Mouse (Mus musculus) c-Kit-positive CD71-positive TER-119-negative erythroid progenitor cells, embryonic 14.5 days (primary cell): ENCODE results near the gene Zc3h12b.
"Not testable (repeated sequence)": the region's sequence is repeated elsewhere in the genome, so short reads cannot be mapped to it uniquely, and the experiment has no call there.

Experiments
- DNase-seq: peaks from one replicate; pipeline ENCODE4 v3.0.0-alpha.2; 2013; ENCODE audit warnings: low read depth

Zc3h12b gene

DNA sequence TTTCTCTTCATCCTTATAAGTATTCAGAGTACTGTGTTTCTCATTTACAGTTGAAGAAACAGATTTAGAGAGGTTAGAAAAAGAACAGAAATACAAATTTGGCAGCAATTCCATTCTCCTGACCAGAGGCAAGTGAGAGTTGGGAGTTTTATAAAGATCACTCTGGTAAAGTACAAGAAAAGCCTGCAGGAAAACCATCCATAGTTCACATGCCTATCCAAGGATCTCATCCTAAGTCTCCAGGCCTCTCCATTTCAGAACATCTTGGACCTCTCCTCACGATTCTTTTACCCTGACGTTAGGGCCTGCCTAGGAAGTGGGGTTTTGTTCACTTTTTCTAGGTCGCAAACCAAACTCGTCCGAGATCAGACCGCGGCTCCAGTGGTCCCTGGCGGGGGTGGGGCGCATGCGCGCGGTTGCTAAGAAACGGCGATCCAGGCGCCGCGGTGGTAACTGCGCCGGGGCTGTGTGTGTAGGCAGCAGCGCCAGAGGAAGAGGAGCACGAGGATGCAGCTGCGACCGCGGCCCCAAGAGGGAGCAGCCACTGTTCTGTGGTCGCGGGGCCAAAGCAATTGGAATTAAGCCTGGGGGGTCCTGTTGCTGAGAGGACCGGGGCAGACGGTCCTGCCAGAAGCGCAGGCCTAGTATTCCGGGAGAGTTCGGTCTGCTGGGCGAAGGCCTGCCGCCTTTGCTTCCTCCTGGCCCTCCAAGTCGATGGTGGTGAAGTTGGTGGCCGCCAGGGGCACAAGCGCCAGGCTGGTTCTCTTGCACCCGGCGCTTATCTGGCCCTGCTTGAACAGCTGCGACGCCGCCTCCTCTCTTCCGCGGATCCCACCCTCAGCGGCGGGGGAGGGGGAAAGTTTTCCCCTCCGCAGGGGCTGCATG lies at the start of gene Zc3h12b:
Gene Zc3h12b, plus strand, starts transcription at position 452 of the 885 bp plus-strand sequence.
- peak; percentile 9 for DNase-seq

DNA sequence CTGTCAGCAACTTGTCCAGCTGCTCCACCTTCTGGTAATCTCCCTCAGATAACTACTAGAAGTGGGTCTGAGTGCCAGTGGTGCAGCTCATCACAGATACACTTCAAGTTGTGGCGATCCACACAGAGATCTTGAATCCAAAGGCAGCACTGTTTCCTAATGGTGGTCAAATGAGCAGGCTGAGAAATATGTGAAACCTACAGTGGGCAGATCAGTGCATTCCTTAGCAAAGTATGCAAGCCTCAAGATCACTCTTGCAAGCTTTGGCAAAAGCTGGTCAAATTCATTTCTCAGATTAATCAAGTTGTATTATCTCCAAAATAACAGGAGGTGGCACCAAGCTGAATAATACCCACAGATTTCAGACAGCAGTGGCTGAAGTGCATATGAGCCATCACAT lies 29.3 kb upstream of the Zc3h12b start:
- no peak for DNase-seq

DNA sequence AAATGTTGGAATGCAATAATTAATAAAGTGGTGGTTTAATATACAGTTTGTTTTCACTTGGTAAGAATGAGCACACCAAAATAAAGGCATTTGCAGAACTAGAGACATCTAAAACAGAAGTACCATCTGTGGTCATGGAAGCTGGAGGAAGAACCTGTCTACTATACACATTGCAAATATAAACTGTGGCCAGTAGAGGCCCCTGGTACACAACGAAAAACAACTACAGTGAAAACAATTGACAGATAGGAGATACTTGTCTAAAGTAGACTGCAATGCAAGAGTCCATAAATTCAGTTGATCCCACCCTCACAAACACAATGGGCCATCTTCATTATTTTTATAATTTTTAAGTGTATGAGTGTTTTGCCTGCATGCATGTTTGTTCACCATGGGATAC lies 24.4 kb upstream of the Zc3h12b start:
- no peak for DNase-seq

DNA sequence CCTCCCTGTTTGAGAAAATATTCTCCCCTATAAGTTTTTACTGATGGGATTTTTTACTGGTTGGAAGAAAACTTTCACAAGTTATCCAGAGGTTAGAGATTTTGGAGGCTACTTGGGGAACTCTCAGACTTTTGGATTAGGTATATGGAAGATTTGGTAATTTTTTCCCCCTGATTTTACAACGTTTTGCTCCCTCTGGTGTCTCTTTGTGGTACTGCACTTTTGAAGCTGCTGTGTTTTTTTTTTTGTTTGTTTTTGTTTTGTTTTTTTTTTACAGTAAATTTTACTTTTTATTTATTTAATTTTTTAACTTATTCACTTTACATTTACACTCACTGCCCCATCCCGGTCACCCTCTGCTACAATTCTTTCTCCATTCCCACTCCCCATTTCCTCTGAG lies 26.8 kb downstream of the Zc3h12b start:
- peak; percentile 9 for DNase-seq

DNA sequence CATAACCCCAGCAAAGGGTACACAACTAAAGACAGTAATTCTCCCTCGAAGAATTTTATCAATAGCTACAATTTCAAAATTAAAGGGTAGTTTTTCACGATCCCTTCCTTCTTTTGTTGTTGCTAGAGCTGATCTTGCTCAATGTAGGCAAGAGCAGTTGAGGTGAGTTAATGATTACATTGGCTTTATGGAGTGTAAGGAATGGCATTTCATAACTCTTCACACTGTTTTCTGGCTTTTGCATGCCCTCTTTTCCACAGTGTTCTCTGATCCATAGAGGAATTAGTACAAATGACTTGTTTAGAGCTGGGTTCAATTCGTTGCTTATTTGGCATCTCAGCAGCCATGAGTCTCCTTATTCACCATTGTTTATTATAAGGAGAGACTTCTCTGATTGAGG lies 84.4 kb downstream of the Zc3h12b start:
- DNase-seq = no peak

DNA sequence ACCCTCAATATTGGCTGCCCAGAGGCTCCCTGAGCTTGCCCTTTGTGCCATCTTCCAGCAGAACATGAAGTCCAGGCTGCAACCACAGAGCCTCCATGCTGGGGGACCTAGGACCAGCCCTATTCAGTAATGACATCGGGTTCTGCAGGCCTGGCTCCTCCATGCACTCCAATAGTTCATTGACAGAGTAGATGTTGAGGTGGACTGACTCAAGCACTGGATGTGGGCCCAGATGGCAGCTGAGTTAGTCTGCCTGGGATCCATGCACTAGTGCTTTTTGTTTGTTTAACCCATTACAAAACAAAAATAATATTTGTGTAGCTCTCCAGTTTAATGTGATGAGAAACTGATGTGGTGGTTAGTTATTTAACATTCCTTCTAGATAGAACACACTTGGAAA lies 90.3 kb downstream of the Zc3h12b start:
- no peak for DNase-seq

DNA sequence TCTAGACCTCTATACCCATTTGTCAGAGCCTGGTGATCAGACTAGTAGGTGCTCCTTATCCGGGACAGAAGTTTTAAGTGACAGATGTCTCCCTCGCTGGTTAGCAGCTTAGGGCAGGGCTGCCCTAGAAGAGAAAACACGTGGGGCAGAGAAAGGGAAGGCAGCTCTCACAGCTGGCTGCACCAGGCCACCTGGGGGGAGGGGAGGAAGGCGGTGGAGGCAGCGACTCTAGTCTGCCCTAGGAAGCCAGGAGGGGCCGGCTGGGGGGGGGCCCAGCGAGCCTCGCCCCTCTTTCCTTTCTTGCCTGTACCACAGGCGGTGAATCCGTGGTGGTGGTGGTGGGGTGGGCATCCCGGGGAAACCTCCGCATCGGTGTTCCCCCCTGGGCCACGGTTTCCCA lies 141.3 kb downstream of the Zc3h12b start:
- no peak for DNase-seq

DNA sequence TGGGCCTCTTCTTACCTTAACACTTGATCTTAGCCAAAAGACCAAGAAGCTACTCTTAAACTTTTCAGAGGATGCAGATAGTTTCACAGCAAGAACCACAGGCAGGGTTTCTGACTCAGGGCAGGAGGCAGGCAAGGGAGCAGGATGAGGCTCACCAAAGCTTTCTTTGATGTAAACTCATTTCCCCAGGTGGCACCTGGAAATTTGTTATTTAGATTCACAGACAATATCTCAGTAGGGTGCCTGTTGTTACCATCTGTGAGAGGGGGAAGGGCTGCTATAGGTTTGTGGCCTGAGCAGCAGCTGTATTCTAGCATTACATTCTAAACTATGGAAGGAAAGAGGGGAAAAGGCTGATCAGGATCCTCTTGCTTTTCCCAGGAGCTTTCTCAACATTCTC lies 169.6 kb downstream of the Zc3h12b start:
- no peak for DNase-seq

DNA sequence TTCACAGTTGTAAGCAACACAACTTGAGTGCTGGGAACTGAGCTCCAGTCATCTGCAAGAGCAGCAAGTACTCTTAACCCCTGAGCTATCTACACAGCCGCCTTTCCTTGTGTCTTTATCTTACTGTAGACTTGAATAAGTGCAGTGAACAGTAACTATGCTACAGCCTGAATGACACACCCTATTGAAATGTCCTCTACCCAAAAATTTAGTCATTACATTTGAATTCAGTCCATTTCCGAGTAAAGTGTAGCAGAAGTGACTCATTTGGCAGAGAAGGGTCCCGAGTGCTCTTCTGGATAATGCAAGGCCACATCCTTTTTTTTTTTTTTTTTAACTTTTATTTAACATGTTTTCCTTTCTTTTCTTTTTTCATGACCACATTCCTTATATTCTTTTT lies 191.2 kb downstream of the Zc3h12b start:
- DNase-seq = no peak

DNA sequence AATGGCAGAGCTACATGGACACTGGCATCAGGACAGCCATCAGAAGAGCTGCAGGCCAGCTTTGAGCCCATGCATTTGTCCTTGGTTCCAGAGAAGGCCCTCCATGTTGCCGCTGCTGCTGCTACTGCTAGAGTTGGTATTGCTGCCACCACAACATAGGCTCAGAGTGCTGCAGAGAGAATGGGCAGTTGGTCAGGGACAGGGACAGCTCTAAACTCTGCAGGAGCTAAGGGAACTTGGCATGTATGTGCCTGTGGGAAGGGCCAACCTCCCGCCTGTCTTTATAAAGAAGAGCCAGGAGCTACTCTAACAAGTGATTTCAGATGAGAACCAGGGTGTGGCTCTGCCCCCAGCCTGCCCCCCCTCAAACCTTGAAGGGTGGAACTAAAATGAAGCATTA lies 224.0 kb downstream of the Zc3h12b start:
- DNase-seq = no peak

DNA sequence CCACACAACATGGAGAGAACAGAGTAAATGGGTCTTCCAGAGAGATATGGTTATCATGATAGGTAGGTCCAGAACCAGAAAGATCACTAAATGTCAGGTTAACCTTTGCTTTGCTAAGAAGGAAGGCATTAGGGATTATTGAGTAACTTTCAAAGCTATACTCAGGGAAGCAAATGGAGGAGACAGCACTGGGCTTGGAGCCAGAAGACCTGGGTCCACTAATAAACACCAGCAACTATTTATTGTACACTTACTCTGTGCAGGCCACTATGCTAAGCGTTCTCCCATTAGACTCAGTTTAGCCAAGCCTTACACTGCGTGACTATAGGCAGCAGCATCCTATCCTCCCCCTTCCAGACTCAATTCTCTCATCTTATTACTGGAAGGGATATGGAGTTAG lies 234.0 kb downstream of the Zc3h12b start:
- no peak for DNase-seq

DNA sequence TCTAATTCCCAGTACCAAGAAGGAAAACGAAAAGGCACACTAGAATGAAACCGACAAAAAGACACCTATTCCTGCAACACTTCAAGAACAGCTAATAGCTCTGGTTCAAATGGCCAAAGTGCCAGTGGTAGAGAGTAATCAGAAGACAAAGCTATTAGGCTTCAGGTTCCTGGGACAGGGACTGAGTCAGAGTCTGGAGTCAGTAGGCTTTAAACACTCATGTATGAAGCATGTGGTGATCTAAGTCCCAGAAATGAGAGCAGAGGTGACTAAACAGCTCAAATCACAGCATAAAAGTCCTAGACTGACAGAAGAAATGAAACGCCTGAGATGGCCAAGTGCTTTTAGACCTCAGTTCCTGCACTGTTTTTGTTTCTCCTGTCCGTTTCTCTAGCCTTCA lies 236.7 kb downstream of the Zc3h12b start:
- no peak for DNase-seq

DNA sequence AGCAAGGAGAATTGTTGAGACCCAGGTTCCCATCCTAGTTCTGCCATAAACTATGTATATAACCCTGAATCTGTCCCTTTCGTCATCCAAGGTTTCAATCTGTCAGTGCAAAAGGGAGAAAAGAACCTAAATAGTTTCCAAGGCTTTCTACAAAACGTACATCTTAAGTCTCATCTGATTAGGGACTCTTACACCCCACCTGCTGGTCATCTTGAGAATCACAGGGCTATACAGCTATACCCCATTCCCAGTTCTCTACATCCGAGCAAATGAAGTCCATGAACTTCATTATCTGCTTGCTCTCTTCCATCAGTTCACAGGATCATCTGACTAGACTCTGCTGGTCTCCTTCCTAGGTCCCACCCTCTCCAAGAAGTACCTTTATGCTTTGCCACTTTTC lies 239.3 kb downstream of the Zc3h12b start:
- no peak for DNase-seq

DNA sequence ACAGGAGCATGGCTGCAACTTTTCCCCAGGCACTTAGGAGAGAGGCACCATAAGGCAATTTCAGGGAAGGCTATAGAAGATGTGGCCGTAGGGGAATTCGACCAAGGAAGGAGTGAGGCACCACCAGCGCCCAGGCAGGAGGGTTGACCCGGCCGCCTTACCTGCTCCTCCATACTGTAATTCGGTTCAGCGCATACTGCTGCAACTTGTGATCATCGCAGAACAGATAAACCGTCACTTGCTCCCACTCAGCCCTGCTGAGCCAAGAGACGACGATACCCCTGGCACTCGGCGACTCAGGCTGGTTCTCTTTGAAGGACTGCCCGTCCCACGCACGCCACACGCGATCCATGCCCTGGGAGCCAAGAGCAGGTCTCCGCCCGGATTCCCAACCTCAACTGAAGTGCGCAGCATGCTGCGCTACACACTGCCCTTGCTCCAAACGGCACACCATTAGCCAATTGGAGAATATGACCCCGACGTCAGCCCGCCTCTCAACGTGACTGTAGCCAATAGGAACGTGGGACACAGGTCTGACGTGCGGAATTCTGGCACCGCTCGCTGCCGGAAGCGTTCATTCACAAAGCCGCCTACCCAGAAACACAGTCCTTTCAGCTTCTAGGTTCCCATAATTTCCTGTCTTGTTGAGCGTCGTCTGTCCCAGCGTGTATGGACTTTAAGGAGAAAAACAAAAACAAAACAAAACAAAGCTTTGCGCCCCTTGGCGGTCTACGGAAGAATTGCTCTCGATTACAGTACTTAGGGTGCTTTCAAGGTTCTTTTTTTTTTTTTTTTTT lies 245.2 kb downstream of the Zc3h12b start, which contains the start of gene Las1l:
Gene Las1l, minus strand, starts transcription at position 466 of the 797 bp plus-strand sequence.
- DNase-seq = peak; percentile 81

DNA sequence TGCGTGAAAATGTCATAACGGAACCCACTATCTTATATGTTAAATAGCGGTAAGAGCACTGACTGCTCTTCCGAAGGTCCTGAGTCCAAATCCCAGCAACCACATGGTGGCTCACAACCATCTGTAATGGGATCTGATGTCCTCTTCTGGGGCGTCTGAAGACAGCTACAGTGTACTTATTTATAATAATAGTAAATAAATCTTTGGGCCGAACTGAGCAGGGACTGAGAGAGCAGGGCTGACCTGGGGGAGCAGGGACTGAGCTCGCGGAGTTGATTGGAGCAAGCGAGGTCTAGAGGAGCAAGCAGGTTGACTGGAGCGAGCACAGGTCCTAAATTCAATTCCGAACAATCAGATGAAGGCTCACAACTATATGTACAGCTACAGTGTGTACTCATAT lies 246.0 kb downstream of the Zc3h12b start:
- not testable (repeated sequence) for DNase-seq

DNA sequence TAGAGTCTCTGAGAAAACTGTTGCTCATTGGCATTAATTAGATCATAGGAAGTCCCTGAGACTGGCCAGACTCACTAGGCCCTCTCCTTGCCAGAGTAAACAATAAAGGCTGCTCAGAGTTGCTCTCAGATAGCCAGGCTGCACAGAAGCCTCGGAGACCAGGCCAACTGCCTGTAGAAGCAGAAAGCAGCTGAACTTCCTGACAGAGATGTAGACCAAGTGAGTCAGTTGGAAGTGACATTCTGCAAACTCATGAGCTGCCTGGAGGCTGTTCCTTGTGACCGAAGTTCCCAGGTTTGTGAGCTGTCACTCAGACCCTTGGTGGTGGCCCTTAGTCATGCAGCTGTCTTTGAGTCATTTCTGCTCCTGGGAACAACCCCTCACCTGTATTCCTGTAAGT lies 251.9 kb downstream of the Zc3h12b start:
- no peak for DNase-seq

DNA sequence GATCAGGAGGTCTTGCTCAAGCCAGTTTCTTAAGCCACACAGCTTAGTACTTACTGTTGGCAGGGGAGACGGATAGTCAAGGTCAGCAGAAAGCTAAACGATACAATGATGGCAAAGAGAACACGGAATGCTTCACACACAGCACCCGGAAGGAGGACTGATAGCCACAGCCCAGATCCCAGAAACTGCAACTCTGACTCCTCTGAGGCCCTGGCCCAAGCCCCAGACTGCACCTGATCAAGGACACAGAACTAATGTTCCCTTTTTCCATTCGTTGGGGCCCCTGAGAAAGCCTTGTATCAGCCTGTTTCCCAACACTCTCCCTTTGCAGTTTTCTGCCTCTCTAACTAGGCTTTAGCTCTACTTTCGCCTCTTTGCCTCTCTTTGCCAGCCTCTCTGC lies 253.6 kb downstream of the Zc3h12b start:
- no peak for DNase-seq

DNA sequence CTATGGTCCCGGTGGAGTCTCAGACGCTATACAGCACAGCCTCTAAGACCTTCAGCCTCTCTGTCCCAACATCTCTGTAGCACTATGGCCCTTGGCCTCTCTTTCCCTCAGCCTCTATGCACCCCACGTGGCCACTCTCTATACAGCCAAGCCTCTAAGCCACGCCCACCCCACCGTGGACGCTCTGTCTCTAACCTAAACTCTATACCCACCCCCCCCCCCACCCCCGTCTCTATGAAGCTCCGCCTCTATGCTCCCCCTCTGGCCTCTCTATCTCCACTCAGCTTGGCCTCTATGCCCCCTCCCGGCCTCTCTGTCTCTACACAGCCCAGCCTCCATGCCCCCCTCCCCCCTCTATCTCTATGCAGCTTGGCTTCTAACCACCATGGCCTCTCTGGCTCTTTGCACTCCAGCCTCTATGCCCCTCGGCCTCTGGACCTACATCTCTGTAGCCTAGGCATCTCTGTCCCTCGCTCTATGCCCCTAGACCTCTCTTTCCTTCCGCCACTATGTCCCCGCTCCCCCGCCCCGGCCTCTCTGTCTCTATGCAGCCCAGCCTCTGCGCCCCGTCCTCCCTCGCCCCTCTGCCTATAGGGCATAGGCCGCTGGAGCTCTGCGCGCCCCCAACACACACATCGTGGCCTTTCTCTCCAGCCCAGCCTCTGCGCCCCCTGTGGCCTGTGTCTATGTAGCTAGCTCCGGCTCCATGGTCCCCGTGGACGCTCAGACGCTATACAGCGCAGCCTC lies 256.5 kb downstream of the Zc3h12b start:
- peak; percentile 56 for DNase-seq

DNA sequence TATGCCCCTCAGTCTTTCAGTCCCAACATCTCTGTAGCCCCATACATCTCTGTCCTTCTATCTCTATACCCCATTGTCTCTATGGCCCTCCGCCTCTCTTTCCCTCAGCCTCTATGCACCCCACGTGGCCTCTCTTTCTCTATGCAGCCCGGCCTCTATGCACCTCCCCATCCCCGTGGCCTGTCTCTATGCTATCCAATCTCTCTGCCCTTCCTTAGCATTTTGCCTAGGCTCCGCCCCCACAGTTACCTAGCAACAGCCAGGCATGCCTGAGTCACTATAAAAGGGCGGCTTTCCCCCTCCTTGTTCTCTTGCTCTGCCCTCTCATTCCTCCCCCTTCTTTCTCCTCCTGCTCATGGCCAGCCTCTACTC lies 257.1 kb downstream of the Zc3h12b start:
- peak; percentile 84 for DNase-seq

DNA sequence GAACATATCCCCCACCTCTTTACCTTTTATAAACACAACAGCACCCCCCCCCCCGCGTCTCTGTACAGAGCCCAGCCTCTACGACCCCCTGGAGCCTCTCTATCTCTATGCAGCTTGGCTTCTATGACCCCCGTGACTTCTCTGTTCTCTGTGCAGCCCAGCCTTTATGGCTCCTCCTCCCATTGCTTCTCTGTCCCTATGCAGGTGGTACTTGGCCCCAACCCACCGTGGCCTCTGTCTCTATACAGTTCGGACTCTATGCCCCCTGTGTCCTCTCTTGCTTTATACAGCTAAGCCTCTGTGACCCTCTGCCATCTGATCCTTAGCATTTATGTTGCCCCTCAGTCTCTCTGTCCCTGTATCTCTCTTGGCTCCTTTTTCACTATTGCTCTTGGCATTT lies 257.6 kb downstream of the Zc3h12b start:
- DNase-seq = no peak

DNA sequence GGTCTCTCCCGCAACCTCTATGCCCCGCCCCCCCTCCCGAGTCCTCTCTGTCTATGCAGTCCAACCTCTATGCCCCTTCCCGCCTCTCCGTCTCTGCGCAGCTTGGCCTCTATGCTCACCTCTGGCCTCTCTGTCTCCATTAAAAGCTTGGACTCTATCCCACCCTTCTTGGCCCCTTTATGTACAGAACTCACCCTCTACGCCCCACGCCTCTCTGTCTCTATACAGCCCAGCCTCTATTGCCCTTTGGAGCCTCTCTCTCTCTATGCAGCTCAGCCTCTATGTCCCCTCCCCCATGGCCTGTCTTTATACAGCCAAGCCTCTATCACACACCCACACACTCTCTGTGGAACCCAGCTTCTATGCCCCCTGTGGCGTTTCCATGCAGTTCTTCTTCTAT lies 258.5 kb downstream of the Zc3h12b start:
- no peak for DNase-seq
